Mouse (Mus musculus) layer of hippocampus, adult 8-10 months (tissue): ENCODE data around the gene Rln3. TPM values are rescaled to one million over a fixed set of nuclear protein-coding genes. Genes with fewer than 3 reads are reported as not detected.

Source experiments
- DNase-seq, 2 experiments: peaks; one replicate each; pipeline ENCODE4 v3.0.0; 2022; ENCODE audit warnings: low spot score in 2 of 2
- total RNA-seq, 4 experiments: library from RNA; stranded (reverse); gene quantifications; 2 replicates each; pipeline ENCODE4 v1.2.4; 2022

The Rln3 gene
- total RNA-seq = not detected

GRCm38 (mm10) chr8:84044900-84045299 lies at the start of gene Rln3:
Rln3 (minus strand) TSS chr8:84045000.
- DNase-seq = no peak

- DNase-seq = peak in 1 of 2 experiments; percentile 6
Measured at GRCm38 (mm10) chr8:84090585-84090984, 45.8 kb upstream of the Rln3 start.

- no peak for DNase-seq
Measured at GRCm38 (mm10) chr8:84089277-84089676, 44.5 kb upstream of the Rln3 start.

GRCm38 (mm10) chr8:84087821-84088220 lies 43.0 kb upstream of the Rln3 start:
- DNase-seq = no peak

GRCm38 (mm10) chr8:84087156-84087555 lies 42.4 kb upstream of the Rln3 start:
- no peak for DNase-seq

GRCm38 (mm10) chr8:84084341-84085115 lies 39.7 kb upstream of the Rln3 start:
- DNase-seq = no peak

- DNase-seq = no peak
Measured at GRCm38 (mm10) chr8:84083829-84084241, 39.0 kb upstream of the Rln3 start.

- no peak for DNase-seq
Measured at GRCm38 (mm10) chr8:84079206-84079605, 34.4 kb upstream of the Rln3 start.

GRCm38 (mm10) chr8:84076849-84077248 lies 32.0 kb upstream of the Rln3 start:
- no peak for DNase-seq

GRCm38 (mm10) chr8:84076412-84076811 lies 31.6 kb upstream of the Rln3 start:
- DNase-seq = no peak

- DNase-seq = no peak
Measured at GRCm38 (mm10) chr8:84073230-84073976, 28.6 kb upstream of the Rln3 start.

GRCm38 (mm10) chr8:84072321-84072720 lies 27.5 kb upstream of the Rln3 start:
- DNase-seq = no peak

- no peak for DNase-seq
Measured at GRCm38 (mm10) chr8:84071921-84072320, 27.1 kb upstream of the Rln3 start.

- DNase-seq = peak; percentile 81 to 82
Measured at GRCm38 (mm10) chr8:84070667-84071066, 25.9 kb upstream of the Rln3 start.

GRCm38 (mm10) chr8:84070241-84070640 lies 25.4 kb upstream of the Rln3 start:
- DNase-seq = no peak

GRCm38 (mm10) chr8:84069750-84070149 lies 24.9 kb upstream of the Rln3 start:
- DNase-seq = no peak

- no peak for DNase-seq
Measured at GRCm38 (mm10) chr8:84069169-84069568, 24.4 kb upstream of the Rln3 start.

GRCm38 (mm10) chr8:84068316-84069035 lies 23.7 kb upstream of the Rln3 start:
- DNase-seq = no peak

- DNase-seq = no peak
Measured at GRCm38 (mm10) chr8:84067911-84068310, 23.1 kb upstream of the Rln3 start.

- DNase-seq = peak; percentile 89 to 95
Measured at GRCm38 (mm10) chr8:84067047-84067573, 22.3 kb upstream of the Rln3 start.

- peak; percentile 100 for DNase-seq
Measured at GRCm38 (mm10) chr8:84066291-84066930, 21.6 kb upstream of the Rln3 start, which contains the start of gene Rfx1. Rfx1 (plus strand) TSS chr8:84066834.
